Mouse (Mus musculus) heart, postnatal 4 days (tissue): ENCODE results near the gene Utp4. TPM values are rescaled to one million over a fixed set of nuclear protein-coding genes. Genes with fewer than 3 reads are reported as not detected.

Experiments
- DNase-seq: peaks from one replicate; pipeline ENCODE4 v3.0.0; 2021
- total RNA-seq, 2 experiments: library from RNA; stranded (reverse); gene quantifications; 2 replicates each; pipeline ENCODE4 v1.2.3; 2021

Gene Utp4
- total RNA-seq, 2 experiments from 2014 or later: 25.1 to 30.1 TPM

DNA sequence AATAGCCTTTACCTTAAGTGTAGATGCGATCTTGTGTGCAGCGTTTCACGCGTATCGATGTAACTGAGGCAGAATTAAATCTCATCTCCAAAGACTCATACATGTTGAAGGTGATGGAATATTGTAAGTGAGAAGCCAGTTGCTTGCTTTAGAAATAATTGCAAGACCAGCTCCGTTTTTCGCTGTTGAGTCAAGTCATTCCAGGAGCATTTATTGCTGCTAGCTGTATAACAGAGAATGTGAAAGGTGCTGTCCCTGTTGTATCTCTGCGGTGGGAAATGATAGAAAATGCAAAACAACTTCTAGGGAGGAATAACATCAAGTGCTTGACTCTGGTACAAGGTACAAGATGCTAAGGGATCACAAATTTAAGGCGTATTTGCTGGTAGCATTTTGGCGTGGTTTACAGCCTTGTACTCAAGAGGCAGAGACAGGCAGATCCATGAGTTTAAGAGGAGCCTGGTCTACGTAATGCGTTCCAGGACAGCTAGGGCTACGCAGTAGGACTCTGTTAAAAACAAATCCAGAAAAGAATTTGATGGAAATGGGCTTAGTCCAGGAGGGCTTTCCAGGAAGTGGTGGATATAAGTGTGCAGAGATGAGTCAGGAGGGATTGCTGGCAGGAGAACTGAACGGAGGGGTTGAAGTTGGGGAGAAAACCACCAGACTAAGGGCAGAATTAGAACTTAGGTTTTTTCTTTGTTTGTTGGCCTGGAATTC is 43.8 kb downstream of the Utp4 start:
- DNase-seq: no peak

DNA sequence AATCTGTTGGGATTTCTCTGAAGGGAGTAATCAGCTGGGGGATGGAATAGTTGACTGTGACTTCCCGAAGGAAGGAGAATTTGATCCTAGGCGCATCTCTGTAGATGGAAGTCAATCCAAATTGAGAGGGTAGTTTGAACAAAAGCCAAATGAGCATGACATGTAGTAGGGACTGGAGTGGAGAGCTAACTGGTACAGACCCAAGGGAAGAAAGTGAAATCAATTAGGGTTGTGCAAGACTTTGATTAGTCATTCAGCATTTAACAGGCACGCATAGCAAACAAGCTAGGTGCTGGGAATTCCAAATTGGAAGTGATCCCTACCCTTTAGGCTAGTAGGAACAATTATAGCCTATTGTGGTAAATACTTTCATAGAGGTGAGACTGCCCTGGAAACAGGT is 48.4 kb downstream of the Utp4 start:
- DNase-seq: no peak

DNA sequence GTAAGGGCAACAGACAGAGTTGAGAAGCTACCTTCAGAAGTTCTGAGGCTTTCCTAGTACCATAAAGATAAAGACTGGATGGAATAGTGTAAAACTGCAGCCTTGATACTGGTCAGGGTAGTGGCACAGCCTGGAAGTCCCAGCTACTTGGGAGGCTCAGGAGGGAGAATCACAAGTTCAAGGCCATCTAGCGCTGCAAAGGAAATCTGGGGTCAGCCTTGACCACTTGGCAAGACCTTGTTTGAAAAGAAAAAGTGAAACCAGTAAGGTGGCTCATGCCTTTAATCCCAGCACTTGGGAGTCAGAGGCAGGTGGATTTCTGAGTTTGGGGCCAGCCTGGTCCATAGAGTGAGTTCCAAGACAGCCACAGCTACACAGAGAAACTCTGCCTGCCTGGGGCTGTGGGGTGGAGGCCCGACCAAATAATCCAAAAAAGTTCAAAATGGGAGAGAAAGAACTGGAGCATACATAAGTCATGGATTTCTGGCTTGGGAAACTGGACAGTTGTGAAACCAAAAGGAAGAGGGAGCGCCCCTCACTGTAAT is 50.5 kb downstream of the Utp4 start:
- no peak for DNase-seq

DNA sequence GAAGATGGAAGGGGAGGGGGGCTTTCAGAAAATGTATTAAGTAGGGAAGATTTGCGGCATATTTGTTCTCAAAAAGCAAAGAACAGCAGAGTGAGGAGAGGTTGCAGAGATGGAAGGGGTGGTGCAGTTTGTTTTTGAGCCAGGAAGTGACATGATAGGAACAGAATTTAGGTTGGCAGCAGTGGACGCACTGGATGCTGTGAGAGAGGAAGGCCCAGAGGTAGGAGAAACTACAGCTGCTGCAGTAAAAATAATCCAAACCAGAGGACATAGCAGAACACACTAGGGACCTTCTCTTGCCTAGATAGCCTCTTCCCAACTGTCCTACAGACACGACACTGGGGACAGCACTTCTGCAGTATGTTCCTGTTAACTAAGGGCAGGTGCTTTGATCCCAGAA is 51.3 kb downstream of the Utp4 start:
- DNase-seq: peak; percentile 47

DNA sequence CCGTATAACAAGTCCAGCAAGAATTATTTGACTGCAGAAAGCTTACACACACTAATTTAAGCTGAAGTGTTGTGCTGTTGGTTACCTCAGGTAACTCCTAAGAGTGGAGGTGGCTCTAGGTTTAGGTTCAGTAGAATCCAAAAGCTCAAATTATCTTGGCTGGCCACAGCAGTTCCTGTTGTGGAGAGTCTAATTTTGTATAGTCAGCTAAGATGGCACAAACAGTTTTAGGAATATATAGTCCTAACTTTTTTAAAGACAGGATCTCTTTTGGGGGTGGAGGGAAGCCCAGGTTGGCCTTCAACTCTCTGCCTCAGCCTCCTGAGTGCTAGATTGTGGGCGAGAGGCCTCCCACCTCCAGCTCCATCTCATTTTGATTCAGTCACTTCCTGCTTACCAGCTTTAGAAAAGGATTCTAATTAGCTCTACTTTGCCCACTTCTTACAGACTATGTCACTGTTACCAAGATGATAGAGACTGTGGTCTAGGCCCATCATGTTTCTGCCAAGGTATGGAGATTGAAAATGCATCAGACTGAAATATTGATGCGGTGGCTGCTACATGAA is 55.3 kb downstream of the Utp4 start:
- DNase-seq: no peak

DNA sequence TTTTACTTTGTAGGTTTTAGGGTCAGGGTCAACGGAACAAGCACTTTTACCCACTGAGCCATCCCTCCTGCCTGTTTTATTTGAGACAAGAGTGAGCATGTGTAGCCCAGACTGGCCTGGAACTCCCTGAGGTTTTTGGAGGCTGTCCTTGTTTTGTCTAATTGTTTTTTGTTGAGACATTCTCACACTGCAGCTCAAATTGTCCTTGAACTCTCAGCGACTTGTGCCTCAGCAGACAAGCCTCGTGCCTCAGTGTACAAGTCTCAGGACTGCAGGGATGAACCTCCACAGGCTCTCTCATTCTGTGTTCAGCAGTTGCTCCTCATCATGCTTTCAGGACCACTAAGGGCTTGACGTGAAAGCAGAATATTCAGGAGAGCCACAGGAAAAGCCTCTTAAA is 58.3 kb downstream of the Utp4 start:
- no peak for DNase-seq

DNA sequence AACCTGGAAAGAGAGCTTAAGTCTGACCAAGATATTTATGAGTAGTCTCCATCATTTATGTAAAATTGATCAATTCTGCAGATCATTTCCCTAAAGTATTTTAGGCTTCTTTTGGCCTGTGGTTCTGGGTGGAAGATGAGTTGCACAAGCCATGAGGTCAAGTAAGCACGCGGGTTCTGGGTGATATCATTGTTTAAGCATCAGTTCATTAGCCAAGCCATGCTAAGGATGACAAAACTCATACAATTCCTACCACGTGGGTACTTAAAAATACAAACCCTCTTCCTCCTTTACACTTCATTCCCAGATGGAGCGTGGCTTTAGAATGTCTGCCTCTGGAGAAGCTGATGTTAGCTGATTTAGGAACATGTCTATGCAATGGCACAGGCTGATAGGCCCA is 60.1 kb downstream of the Utp4 start:
- DNase-seq: no peak

DNA sequence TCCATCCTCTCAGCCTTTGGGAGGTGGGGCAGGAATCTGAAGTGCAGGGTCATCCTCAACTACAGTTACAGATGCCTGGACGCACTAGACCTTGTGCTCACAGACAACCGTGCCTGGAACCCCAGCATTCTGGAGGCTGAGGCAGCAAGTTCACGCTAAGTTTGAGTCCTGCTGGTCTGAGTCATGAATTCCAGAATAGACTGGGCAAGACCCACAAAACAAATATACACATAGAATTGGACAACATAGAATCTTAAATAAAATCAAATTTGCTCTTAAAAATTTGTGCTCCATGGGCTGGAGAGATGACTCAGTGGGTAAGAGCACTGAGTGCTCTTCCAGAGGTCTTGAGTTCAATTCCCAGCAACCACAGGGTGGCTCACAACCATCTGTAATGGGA is 63.6 kb downstream of the Utp4 start:
- no peak for DNase-seq

DNA sequence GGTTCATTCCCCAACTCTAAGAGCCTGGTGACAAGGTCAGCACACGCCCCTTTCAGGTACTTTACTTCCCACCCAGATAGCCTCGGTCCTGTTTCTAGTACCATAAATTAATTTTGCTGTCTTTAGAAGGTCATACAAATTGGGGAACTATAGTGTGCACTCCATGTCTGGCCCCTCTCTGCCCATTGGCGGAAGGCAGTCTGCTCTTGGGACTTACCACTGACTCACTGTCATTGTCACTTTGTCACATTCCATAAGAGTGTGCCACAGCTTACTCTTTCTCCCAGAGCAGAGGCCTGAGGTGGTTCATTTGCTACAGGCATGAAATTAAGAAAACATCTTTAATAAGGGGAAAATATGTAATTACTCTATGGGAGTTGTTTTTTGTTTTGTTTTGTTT is 64.8 kb downstream of the Utp4 start:
- no peak for DNase-seq

DNA sequence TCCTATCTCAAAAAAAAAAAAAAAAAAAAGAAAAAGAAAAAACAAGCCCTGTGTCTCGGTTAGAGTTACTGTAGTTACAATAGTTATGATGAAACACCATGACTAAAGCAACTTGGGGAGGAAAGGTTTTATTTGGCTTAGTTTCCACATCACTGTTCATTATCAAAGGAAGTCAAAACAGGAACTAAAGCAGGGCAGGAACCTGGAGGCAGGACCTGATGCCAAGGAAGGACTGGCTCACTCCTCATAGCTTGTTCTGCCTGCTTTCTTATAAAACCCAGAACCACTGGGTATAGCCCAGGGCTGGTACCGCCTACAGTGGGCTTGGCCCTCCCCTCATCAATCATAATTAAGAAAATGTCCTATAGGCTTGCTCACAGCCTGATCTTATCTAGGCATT is 66.2 kb downstream of the Utp4 start:
- DNase-seq: no peak

DNA sequence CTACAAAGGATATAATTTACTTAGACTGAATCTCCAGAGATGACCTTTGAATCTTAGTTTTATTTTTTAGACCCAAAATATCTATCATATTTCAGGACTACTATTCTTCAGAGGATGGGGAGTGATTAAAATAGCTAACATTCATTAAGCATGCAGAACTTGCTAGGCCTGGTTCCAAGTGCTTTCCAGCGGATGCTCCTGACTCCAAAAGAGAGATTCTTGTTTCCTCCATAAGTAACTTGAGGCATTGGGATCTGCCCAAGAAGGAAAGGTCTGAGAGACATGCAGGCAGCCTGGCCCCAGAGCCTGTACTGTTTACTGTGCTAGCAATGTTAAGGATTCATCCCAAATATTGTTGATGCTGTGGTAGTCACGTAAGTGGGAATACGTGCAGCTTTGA is 68.9 kb downstream of the Utp4 start:
- peak; percentile 28 for DNase-seq

DNA sequence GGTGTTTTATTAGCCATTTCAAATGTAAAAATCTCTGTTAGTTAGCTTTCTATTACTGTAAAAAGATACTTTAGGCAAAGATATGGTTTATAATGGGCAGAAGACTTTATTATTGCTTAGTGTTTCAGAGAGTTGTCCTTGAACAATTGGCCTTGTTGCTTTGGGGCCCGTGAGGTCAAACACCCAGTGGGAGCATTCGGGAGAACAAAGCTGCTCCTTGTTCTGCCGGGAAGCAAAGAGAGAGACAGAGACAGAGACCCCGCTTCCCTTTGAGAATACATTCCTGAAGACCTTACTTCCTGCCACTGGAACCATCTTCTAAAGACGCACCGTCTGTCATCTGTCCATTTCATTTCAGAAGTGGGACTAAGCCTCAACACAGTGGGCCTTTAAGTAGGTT is 69.9 kb downstream of the Utp4 start:
- DNase-seq: no peak

DNA sequence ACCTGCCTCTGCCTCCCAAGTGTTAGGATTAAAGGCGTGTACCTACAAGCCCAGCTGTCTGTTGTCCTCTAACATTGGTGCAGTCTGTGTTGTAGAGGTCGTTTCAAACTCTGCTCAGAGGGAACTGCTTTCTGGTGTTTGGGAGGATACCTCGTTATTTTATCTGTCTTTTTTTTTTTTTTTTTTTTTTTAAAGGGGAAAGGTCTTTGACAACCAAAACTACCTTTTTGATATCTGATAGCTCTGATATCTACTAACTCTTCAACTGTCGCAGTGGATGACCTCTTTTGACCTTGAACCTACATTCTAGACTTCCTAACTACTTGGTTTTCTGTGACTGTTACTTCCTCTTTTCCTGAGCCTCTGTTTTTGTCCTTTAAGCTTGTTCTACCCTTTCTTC is 71.1 kb downstream of the Utp4 start:
- DNase-seq: no peak

DNA sequence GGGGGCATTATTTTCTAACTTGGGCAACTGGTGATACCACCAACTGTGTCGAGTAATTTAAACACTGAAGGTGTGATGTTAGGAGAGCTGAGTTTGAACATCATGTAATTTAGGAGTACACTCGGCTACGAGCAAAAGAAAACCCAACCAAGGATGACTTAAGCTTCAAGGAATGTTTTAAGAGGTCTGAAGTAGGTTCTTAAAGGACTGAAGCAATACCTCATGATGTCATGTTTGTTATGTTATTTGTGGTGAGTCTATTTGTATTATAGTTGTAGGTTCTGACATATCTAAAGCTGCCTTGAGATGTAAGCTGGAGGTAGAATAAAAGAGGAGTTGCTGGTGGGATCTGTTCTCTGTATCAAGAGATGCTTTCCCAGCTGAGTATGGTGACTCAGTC is 76.5 kb downstream of the Utp4 start:
- no peak for DNase-seq

DNA sequence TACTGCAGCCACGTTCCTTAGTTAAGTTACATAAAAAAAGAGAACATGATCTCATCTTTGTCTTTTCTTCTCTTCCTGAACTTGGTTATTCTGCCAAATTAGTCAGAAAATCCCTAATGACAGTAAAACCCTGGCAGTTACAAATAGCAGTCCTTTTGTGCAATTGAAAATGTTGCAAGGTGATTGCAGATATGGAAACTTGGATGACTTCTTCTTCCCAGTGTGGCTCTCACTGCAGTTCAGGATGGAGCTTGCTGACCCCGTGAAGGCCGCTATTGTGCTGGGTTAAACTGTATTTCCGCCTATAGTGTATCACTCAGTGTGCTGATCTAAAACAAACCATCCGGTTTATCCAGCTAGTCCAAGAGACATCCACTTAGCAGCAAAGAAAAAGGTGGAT is 78.5 kb downstream of the Utp4 start:
- DNase-seq: peak; percentile 32

Other genes with a start within 250 kb of the Utp4 start
- 10 to 100 TPM; 10.4 to 10.5 TPM for gene Tango6, start 210.6 kb upstream of the Utp4 start, total RNA-seq
- 1 to 10 TPM; 1.3 to 2.4 TPM for gene Has3, start 23.4 kb upstream of the Utp4 start, total RNA-seq
- gene Sntb2, start 42.1 kb downstream of the Utp4 start, total RNA-seq: 10 to 100 TPM; 26.5 to 27.5 TPM
- gene Vps4a, start 137.6 kb downstream of the Utp4 start, total RNA-seq: 10 to 100 TPM; 54.2 to 59.1 TPM
- 10 to 100 TPM; 39.0 TPM for gene Pdf, start 155.0 kb downstream of the Utp4 start, total RNA-seq
- 10 to 100 TPM; 16.9 to 18.3 TPM for gene Cog8, start 163.1 kb downstream of the Utp4 start, total RNA-seq
- 10 to 100 TPM; 37.4 to 41.1 TPM for gene Nip7, start 163.2 kb downstream of the Utp4 start, total RNA-seq
- not detected for gene Tmed6, start 172.0 kb downstream of the Utp4 start, total RNA-seq
- gene Terf2, start 202.9 kb downstream of the Utp4 start, total RNA-seq: 10 to 100 TPM; 20.2 to 25.1 TPM